Mouse (Mus musculus) left cerebral cortex, adult 2 months (tissue): ENCODE measurements at regions not wholly inside any gene's neighbourhood (a gene's known extent, or its start where the extent isn't known, plus 50 kb on each side); places are given as distances from the start of the nearest gene placed in this dataset.
"Not testable (repeated sequence)": the region's sequence is repeated elsewhere in the genome, so short reads cannot be mapped to it uniquely, and the experiment has no call there.

Source experiments
- DNase-seq, 2 experiments: peaks; one replicate each; pipeline ENCODE4 v3.0.0; 2021 to 2022; ENCODE audit warnings: low spot score in 2 of 2, mixed read lengths in 1 of 2; ENCODE audit errors: extremely low spot score in 1 of 2
- H3K27ac ChIP-seq: fragments of 200-600 bp; 2 replicates; pipeline ENCODE4 v1.8.1; 2022
- H3K4me3 ChIP-seq: fragments of 200-600 bp; 2 replicates; pipeline ENCODE4 v1.8.1; 2022
- CTCF ChIP-seq: fragments of 200-600 bp; IDR thresholded peaks from 2 replicates; pipeline ENCODE4 v1.8.1; 2022; ENCODE audit warnings: antibody characterized with exemption, mild to moderate bottlenecking, moderate library complexity
- intact Hi-C: fragments of 180-260 bp; cut with DNase I; formaldehyde crosslinking; loops from one replicate; pipeline ENCODE4 v1.15.1; 2025

DNA sequence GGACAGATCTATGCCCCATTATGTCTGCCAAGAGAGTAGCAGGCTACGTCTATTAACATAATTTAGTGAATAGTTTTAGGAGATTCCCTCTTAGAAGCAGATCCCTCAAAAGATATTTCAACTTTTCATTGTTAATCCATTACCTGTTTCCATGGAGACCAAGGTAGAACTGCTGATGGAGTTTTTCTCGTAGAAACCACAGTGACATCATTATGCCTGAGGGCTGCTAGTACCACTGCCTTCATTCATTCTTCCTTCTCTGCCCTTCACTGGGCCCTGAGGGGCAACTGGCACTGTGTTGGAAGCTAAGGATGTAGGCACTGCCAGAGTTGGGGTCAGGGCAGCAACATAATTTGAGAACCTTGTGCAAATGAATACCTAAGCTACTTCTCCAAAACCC, 198.2 kb downstream of the Cep170 start:
- Histone ChIP-seq H3K27ac (no peak overlapping the region), H3K4me3 (no peak overlapping the region)
- no peak for TF ChIP-seq CTCF
- DNase-seq, result no peak
- intact Hi-C loops, result no loop called here

DNA sequence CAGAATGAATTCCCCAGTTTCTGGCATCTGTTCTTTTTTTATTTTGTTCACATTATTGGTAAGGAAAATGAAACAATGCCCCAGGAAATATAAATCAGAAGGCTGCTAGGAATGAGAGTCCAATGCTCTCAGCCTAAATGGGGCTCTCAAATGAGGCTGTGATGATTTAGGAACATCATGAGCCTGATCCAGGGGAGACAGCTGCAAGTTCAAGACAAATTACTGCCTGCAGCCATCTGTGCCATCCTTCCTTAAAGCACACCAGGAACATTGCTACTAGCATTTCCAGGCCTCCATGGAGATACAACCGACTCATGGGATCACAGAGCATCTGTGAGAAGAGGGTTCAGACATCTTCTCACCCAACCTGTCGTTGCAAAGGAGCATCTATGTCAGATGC, 219.6 kb downstream of the Cep170 start:
- TF ChIP-seq CTCF, result no peak
- H3K27ac ChIP-seq, result no peak overlapping the region
- no peak overlapping the region for H3K4me3 ChIP-seq
- intact Hi-C loops, result no loop called here
- no peak for DNase-seq

DNA sequence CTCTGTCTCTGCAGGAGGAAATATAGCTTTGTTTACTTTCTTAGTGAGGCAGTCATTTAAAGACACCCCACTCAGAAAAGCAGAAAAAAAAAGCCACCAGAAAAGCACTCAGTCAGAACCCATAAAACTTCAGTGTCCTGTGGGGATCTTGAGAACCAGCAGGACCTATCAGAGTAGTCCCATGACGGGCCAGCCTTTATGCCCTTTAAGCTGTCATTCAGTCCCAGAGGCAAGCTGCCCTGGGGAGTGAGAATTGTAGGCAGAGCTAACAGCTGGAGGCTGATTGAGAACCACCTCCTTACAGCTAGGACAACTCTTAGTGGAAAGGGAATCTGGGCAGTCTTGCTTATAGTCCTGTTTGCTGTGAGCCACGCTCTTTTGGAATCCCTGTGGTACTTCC, 225.7 kb downstream of the Cep170 start:
- Histone ChIP-seq H3K4me3 (no peak overlapping the region), H3K27ac (no peak overlapping the region)
- intact Hi-C loops, result no loop called here
- no peak for TF ChIP-seq CTCF
- no peak for DNase-seq

DNA sequence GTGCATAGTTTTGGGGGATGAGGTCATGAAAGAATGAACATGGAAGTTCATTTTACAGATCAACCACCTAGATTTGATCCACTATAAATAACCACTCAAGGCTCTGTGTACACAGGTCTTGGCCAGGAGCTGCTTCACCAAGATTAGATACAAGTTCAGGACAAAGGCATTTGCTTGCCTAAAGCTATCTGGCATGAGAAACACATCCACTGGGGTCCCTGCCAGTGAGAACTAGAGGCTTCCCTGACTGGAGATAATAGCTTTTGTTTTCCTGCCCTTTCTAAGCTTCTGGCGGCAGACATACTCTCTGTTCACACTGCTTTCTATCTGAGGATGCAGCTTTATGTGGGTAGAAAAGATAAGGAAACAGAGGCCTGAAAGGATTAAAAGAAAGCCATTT, 240.2 kb downstream of the Cep170 start:
- no peak for TF ChIP-seq CTCF
- no peak for DNase-seq
- Histone ChIP-seq H3K4me3 (no peak overlapping the region), H3K27ac (no peak overlapping the region)
- intact Hi-C loops, result no loop called here

DNA sequence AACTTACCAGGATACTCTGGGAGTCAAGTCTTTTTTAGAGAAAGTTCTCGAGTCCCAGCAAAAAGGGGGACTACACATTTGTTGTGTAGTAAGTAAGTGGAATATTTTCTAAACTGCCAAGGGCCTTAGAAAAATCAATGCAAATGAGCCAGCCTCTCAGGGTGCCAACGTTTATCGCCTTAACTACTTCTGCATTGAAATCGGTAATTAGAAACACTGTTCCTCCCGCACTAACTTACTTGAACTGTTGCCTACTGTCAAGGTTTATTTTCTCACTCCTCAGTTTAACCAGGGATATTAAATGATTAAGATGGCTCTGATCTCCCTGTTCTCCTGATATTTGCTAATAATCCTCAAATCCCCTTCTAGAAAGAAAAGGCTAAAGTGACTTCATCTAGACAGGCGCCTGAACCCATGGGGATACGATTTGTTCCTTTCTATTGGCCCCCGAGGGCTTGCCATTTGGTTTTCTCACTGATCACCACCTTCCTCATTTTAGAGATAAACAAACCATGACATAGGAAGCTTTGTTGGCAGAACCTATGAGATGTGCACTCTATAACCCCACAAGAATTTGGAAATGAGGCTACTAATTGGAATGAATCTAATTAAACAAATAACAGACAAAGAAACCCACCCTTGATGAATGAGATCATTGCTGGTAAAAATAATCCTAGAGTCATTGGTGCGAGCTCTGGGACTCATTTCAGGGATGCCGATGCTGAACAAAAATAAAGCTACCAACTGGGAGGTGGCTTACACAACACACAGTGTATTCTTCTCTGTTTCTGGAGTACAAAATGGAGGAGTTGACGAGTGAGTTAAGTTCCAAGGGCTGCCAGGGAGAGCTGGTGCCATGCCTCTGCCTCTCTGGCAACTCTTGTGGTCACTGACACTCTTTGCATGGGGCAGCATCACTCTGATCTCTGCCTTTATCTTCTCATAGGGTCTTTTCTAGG, 255.1 kb downstream of the Cep170 start:
- H3K27ac ChIP-seq, result no peak overlapping the region
- TF ChIP-seq CTCF, result no peak
- DNase-seq, result no peak
- intact Hi-C loops, result no loop called here
- H3K4me3 ChIP-seq, result no peak overlapping the region

DNA sequence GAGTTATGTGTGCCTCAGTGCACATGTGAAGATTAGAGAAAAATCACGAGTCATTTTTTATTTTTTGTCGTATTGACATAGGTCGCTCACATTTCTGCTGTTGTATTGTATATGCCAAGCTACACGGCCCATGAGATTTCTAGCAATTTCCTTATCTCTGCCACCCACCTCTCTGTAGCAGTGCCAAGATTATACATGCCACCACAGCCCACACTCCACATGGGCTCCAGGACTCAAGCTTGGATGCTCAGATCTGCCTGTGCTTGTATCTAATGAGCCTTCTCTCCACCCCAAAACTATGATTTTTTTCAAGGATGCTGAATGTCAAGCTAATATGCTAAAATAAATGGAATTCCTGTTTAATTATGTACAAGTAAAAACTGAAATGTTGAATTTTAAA, 259.3 kb upstream of the Pld5 start:
- no peak for TF ChIP-seq CTCF
- no peak overlapping the region for H3K4me3 ChIP-seq
- no peak overlapping the region for H3K27ac ChIP-seq
- intact Hi-C loops, result no loop called here
- DNase-seq, result no peak

DNA sequence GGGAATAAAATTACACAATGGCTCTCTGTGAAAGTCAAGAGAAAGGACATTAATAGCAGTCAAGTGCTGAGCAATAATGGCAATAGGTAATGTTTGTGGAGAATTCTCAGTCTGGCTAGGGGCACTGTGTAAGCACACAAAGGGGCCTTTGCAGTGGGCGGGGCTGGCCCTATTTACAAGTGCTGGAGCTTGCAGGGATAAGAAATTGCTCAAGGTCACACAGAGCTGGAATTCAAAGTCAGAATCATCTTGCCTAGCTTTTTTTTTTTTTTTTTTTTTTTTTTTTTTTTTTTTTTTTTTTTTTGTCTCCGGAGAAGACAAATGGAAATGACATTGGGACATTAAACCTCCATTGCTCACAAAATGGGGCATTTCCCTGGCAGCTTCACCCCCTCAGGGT, 253.9 kb upstream of the Pld5 start:
- intact Hi-C loops, result no loop called here
- no peak for DNase-seq
- Histone ChIP-seq H3K27ac (no peak overlapping the region), H3K4me3 (no peak overlapping the region)
- no peak for TF ChIP-seq CTCF

DNA sequence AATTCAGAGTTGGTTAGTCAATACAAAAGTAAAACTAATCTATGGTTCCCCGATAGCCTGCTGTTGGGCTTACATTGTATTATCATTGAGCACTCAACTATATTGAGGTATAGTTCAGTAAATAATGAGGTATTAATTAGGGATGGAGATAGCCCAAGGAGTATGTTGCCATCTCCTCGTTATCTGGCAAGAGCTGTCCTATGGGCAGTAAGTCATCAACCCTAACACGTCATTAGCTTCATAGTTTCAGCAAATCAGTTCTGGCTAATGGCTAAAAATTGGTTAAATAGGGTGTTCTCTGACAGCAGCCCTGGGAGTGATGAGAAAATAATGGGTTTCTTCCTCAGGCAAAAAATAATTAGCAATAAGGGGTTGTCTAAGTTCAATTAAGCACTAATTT, 236.4 kb upstream of the Pld5 start:
- intact Hi-C loops, result no loop called here
- DNase-seq, result no peak
- no peak for TF ChIP-seq CTCF
- H3K4me3 ChIP-seq, result no peak overlapping the region
- H3K27ac ChIP-seq, result no peak overlapping the region

DNA sequence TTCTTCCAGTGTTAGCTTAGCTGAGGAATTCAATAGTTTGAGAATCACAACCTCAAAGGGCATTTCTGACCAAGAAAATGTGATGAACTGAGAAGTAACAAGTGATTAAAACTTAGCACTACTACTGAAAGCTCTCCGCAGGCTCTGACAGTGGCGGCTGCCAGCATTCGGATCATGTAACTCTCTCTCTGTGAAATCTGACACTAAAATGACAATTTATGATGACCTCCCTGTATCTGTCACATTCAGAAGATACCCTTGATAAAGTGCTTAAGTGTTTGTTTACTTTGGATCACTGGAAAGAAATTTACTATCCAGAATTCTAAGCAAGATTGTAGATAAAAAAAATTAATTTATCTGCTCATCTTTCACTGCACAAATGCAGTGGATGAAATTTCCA, 230.3 kb upstream of the Pld5 start:
- no peak for DNase-seq
- H3K4me3 ChIP-seq, result no peak overlapping the region
- no peak overlapping the region for H3K27ac ChIP-seq
- intact Hi-C loops, result no loop called here
- TF ChIP-seq CTCF, result no peak

DNA sequence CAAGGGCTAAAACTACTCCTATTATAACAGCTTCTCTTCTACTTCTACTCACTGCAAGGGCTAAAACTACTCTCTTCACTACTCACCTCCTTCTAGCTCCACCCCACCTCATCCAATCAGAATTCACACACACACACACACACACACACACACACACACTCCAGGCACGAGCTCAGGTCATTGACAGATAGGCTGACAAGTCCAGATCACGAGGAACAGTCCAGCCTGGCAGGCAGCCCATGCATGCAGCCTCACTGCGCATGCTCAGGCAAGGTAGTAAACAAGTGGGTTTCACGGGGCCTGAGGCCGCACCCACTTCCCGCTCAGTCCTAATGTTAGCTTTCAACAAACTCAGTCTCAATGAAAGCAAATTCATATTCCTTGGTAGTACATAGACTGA, 229.6 kb upstream of the Pld5 start:
- intact Hi-C loops, H3K4me3 ChIP-seq, H3K27ac ChIP-seq, DNase-seq: not testable (repeated sequence)

DNA sequence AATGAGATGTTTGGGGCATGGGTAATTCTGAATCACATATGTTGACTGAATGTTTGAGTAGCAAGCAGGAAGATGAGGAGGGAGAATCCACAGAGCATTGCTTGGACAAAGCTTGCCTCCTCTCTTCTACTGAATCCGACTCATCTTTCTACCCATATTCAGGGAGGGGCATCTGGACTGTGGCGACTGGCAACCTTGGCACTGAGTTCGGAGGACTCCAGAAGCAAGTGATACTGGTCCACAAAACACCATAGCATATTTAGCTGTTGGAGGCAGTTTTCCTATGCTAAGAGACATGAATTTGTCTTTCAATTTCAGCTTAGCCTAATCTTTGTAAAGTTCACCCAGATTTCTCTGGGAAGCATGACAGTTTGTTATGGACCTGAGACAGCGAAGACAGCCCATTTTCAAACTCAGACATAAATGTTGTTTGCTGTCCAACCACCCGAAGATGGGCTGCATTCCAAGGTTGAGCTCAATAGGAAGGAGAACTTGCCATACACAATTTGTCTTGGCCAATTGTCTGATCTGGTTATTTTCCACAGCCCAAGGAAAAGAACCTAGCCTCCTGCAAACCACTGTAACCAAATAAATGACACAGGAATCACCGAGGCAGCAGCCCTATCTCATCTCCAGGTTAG, 224.0 kb upstream of the Pld5 start:
- TF ChIP-seq CTCF, result no peak
- Histone ChIP-seq H3K27ac (no peak overlapping the region), H3K4me3 (no peak overlapping the region)
- intact Hi-C loops, result no loop called here
- DNase-seq, result no peak

DNA sequence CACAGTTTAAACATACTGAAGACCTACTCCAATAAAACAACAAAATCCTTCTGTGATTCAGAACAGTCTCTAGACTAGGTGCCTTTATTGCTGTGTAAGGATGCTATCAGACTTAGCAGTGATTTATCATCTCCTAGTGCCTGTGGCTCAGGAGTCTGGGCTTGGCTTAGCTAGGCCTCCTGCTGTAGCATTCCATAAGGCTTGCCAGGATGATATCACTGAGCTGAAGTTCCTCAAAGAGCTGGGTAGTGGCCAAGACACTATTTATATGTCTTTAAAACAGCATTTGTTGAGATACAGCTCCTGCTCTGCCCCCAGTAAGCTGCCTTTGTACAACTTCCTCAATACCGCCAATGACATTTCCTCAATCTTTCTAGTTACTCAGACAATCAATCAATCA, 193.4 kb upstream of the Pld5 start:
- H3K27ac ChIP-seq, result no peak overlapping the region
- no peak for DNase-seq
- no peak overlapping the region for H3K4me3 ChIP-seq
- intact Hi-C loops, result no loop called here
- TF ChIP-seq CTCF, result no peak

DNA sequence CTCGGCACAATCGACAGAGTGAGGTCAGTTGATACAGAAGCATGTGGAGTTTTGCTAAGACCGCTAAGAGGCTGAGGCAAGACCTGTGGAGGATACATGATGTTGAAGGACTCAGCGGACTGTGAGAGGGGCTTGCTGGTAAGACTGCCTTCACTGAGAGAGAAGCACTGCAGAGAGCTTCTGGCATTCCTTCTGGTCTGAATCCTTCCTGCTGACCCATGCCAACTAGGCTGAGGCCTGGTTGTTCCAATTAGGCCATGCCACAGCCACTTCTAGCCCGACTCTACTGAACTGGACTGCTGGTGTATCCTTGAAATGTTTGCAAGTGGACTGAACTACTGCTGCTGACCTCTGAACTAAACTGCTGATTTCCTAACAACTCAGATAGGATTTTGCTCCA, 187.0 kb upstream of the Pld5 start:
- Histone ChIP-seq H3K27ac (no peak overlapping the region), H3K4me3 (no peak overlapping the region)
- intact Hi-C loops, result no loop called here
- no peak for TF ChIP-seq CTCF
- DNase-seq, result no peak
